Mouse (Mus musculus) central nervous system, embryonic 18 days (tissue): Measurements from ENCODE around the gene Olfr1157. TPM values are rescaled to one million over a fixed set of nuclear protein-coding genes. Genes with fewer than 3 reads are reported as not detected.

Experiments
- polyA plus RNA-seq: library from polyadenylated mRNA; depleted of rRNA; stranded (reverse); fragments of >200 nt; gene quantifications from 2 replicates; pipeline ENCODE4 v1.2.3, GENCODE M21; 2012; rRNA removed

Gene Olfr1157
- polyA plus RNA-seq: not detected in 2 replicates

DNA sequence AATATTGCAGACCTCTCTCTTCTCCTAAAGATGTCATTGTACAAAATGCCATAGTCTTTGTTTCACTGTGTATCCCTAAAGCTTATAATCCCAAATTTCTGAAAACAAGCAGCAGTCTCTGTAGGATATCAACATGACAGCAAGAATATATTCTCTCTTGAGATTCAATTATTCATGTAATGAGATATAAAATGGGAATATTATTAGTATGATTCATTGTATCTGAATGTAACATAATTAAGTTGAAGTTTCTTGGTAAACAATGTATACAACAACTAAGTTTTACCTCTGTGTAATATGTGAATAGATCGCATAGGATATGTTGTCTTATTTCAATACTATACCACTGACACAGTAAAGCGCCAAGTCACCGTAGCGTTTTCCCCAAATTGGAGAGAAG lies at the start of gene Olfr1157:
Gene Olfr1157 (minus strand): TSS at position 101 of the 400 bp plus-strand sequence.

DNA sequence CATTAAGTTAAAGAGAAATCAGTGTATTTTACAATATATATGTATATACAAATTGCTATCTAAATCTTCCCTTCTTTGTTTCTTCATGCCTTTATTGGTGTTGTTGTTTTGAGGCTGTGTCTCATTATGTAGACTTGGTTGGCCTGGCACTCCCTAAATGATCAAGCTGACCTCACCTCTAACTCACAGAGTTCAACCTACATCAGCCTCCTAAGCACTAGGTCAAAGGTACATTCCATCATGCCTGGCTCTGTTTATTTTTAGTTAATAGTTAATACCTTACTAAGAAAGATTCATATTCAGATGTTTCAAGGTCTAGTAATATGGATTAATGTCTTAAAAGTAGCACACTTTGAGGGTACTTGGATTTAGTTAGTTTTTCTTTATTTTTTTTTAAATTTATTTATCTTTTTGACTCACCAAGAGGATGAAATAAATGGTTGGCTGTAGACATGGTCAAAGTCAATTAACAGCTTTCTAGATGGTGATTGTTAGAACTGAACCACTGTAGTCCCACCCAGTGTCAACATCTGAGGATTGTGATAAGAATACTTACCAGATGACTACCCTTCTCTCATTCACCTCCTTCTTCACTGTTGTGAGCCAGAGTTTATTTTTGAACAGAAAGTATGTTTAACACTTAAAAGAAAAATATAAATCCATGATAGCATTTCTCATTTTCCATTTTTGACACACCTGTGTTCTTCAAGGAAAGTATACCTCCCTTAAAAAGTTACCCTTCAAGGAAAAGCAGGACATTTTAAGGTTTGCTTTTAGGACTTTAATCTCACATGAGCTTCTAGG lies 39.6 kb upstream of the Olfr1157 start, which contains the start of gene Olfr1160:
Gene Olfr1160 (minus strand): TSS at position 754 of the 804 bp plus-strand sequence.

DNA sequence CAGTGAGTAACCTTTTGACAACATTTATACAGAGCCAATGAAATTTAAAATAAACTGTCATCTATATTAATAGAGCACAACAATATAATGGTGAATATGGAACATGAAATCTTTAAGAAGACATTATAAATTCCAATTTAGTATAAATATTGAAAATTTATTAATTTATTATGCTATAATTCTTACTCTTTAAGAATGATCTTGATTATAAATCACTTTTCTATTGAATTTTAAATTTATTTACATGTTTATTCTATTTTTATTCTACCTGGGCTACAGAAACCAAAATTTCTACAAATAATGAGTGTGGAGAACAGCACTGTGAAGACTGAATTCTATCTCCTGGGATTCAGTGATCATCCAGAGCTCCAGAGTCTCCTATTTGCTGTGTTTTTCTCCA lies 21.7 kb upstream of the Olfr1157 start, which contains the start of gene Olfr1158:
Gene Olfr1158 (plus strand): TSS at position 301 of the 400 bp plus-strand sequence.

DNA sequence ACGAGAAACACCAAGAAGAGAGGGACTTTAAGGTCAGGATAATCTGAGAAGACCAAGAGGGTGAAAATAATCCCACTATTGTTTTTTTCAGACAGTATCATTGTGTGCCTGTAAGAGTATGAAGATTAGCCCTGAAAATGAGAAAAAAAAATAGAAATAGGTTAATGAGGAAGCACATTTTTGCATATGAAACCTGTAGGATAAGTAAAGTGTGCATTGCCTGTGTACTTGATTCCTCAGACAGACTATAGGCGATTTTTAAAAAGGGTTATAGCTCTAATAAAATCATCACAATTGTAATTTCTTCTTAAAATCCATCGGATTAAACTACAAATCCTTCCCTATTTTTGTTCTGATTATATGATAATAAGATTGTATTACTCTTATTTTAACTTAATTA lies 6.5 kb upstream of the Olfr1157 start, which contains the start of gene Olfr74:
Gene Olfr74 (minus strand): TSS at position 101 of the 400 bp plus-strand sequence.

DNA sequence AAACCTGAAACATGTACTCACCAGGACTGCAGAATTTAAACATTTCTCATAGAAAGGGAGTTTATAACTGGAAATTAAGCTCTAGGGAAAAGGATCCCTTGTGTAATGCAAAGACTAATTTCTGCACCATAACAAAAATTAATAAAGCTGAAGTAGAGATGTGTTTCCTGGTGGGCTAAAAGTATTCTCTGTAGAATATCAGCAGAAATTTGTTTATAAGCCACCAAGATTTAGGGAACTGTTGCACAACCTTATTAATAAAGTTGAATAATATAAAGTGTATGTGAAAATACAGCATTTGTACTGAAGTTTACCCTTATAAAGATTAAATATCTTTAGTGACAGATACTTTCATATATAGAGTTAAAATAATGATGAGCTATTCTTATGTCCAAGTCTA lies 15.1 kb downstream of the Olfr1157 start, which contains the start of gene Olfr1156:
Gene Olfr1156 (minus strand): TSS at position 101 of the 400 bp plus-strand sequence.

DNA sequence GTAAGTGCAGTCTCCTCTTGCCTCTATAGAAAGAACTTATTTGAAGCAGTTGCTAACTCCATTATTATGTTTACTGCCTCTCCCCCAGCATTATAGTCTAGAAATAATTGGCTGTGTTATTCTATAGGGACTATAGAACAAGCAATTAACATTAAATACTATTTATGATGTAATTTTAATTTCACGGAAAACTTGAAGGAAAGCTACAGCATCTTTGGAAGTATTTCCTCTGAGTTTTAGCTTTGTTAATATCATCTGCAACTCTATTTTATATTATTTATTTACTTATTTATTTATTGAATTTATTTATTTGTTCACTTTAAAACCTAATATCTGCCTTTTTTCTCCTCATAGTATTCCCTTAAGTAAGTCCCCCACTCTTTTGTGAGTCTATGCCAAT lies 23.1 kb downstream of the Olfr1157 start, which contains the start of gene Olfr1155:
Gene Olfr1155 (minus strand): TSS at position 101 of the 400 bp plus-strand sequence.

Other genes starting within 250 kb of the Olfr1157 start
- gene Olfr1138, start 228.3 kb downstream of the Olfr1157 start, polyA plus RNA-seq: not detected in 2 replicates
- gene Olfr1140, start 224.5 kb downstream of the Olfr1157 start, polyA plus RNA-seq: 0.11 TPM in 1 of 2 replicates, not detected in the other
- not detected in 2 replicates for gene Olfr1141, start 214.3 kb downstream of the Olfr1157 start, polyA plus RNA-seq
- not detected in 2 replicates for gene Olfr152, start 188.8 kb downstream of the Olfr1157 start, polyA plus RNA-seq
- gene Olfr1143, start 167.7 kb downstream of the Olfr1157 start, polyA plus RNA-seq: not detected in 2 replicates
- not detected in 2 replicates for gene Olfr1145, start 158.5 kb downstream of the Olfr1157 start, polyA plus RNA-seq
- gene Olfr1148, start 137.8 kb downstream of the Olfr1157 start, polyA plus RNA-seq: not detected in 2 replicates
- not detected in 2 replicates for gene Olfr1150-ps1, start 124.3 kb downstream of the Olfr1157 start, polyA plus RNA-seq
- gene Olfr1151, start 112.4 kb downstream of the Olfr1157 start, polyA plus RNA-seq: not detected in 2 replicates
- not detected in 2 replicates for gene Olfr1152, start 101.8 kb downstream of the Olfr1157 start, polyA plus RNA-seq
- gene Olfr1153, start 73.3 kb downstream of the Olfr1157 start, polyA plus RNA-seq: not detected in 2 replicates
- not detected in 2 replicates for gene Olfr1154, start 63.1 kb downstream of the Olfr1157 start, polyA plus RNA-seq
- not detected in 2 replicates for gene Olfr1155, start 23.2 kb downstream of the Olfr1157 start, polyA plus RNA-seq
- not detected in 2 replicates for gene Olfr1156, start 15.2 kb downstream of the Olfr1157 start, polyA plus RNA-seq
- gene Olfr74, start 6.4 kb upstream of the Olfr1157 start, polyA plus RNA-seq: not detected in 2 replicates
- gene Olfr1158, start 21.8 kb upstream of the Olfr1157 start, polyA plus RNA-seq: not detected in 2 replicates
- gene Olfr1160, start 40.0 kb upstream of the Olfr1157 start, polyA plus RNA-seq: not detected in 2 replicates
- not detected in 2 replicates for gene Olfr1161, start 54.5 kb upstream of the Olfr1157 start, polyA plus RNA-seq
- gene Olfr73, start 69.4 kb upstream of the Olfr1157 start, polyA plus RNA-seq: not detected in 2 replicates
- gene Olfr1162, start 82.8 kb upstream of the Olfr1157 start, polyA plus RNA-seq: not detected in 2 replicates
- gene Olfr1163, start 103.5 kb upstream of the Olfr1157 start, polyA plus RNA-seq: not detected in 2 replicates
- not detected in 2 replicates for gene Olfr1164, start 125.7 kb upstream of the Olfr1157 start, polyA plus RNA-seq
- gene Olfr1166, start 160.0 kb upstream of the Olfr1157 start, polyA plus RNA-seq: not detected in 2 replicates
- gene Olfr1167, start 186.9 kb upstream of the Olfr1157 start, polyA plus RNA-seq: not detected in 2 replicates
- gene Olfr1168, start 213.6 kb upstream of the Olfr1157 start, polyA plus RNA-seq: not detected in 2 replicates